Mouse (Mus musculus): ENCODE results near the gene Efnb1.

Gene Efnb1

GRCm38 (mm10) chrX:99153266-99153646 is 17.3 kb downstream of the Efnb1 start:
- no peak for DNase-seq (ENCODE audit: low read depth)

- DNase-seq (ENCODE audit: low read depth): no peak
Observed at GRCm38 (mm10) chrX:99154358-99154757, 18.4 kb downstream of the Efnb1 start.

- DNase-seq (ENCODE audit: low read depth): no peak
Observed at GRCm38 (mm10) chrX:99159020-99159419, 23.1 kb downstream of the Efnb1 start.

GRCm38 (mm10) chrX:99164111-99164510 is 28.2 kb downstream of the Efnb1 start:
- DNase-seq (ENCODE audit: low read depth): peak; percentile 2

- DNase-seq (ENCODE audit: low read depth): no peak
Observed at GRCm38 (mm10) chrX:99164855-99165368, 29.0 kb downstream of the Efnb1 start.

- DNase-seq (ENCODE audit: low read depth): no peak
Observed at GRCm38 (mm10) chrX:99167014-99167413, 31.1 kb downstream of the Efnb1 start.

- DNase-seq (ENCODE audit: low read depth): no peak
Observed at GRCm38 (mm10) chrX:99167550-99167949, 31.6 kb downstream of the Efnb1 start.

GRCm38 (mm10) chrX:99172301-99172700 is 36.4 kb downstream of the Efnb1 start:
- DNase-seq (ENCODE audit: low read depth): no peak

- no peak for DNase-seq (ENCODE audit: low read depth)
Observed at GRCm38 (mm10) chrX:99185081-99185596, 49.2 kb downstream of the Efnb1 start.

- DNase-seq (ENCODE audit: low read depth): no peak
Observed at GRCm38 (mm10) chrX:99186497-99187435, 50.8 kb downstream of the Efnb1 start.

- no peak for DNase-seq (ENCODE audit: low read depth)
Observed at GRCm38 (mm10) chrX:99191441-99192087, 55.6 kb downstream of the Efnb1 start.

GRCm38 (mm10) chrX:99196910-99197309 is 61.0 kb downstream of the Efnb1 start:
- no peak for DNase-seq (ENCODE audit: low read depth)

- DNase-seq (ENCODE audit: low read depth): no peak
Observed at GRCm38 (mm10) chrX:99198532-99198931, 62.6 kb downstream of the Efnb1 start.

Measured in c-Kit-positive CD71-positive TER-119-negative erythroid progenitor cells, embryonic 14.5 days (primary cell).